8 mouse cellular contexts compared by ENCODE assay signal in the genomic region with DNA sequence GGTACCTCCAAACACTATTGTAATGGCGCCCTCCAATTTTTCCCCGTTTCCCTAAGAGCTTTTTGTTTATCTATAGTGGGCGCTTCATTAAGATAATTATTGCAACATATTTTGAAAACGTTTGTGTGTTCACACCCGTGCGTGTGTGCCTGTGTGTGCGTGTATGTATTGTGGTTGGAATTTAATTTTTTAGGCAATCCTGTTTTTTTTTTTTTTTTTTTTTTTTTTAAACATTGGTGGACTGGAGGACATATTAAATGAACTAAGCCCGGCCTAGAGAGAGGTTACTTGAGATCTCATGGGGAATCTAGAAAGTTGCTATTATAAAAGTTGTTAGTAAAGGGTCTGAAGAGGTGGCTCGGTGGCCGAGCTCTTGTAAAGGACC. TPM values are rescaled to one million over a fixed set of nuclear protein-coding genes. Genes with fewer than 3 reads are reported as not detected.
DNase-seq lines count a peak whose midpoint lies in the region; ATAC-seq lines count a peak whose summit lies in the region.

No protein-coding gene starts in this region.

- H3K27me3 ChIP-seq in kidney, embryonic 16.5 days (ENCODE audit: insufficient read depth, low read length): no peaks in the 10 kb centered on the region
- H3K27me3 ChIP-seq in embryonic facial prominence, embryonic 10.5 days (replicated peaks; ENCODE audit: low read depth, poor library complexity, severe bottlenecking): no peaks in the 10 kb centered on the region
- no peaks in the 10 kb centered on the region for H3K27me3 ChIP-seq in hindbrain, embryonic 16.5 days (replicated peaks; ENCODE audit: control insufficient read depth, insufficient read depth, low read length)
- H3K27me3 ChIP-seq in midbrain, embryonic 16.5 days (ENCODE audit: control insufficient read depth, insufficient read depth, low read depth, low read length): no peaks in the 10 kb centered on the region

- peak overlapping the region; percentile 100 for H3K9ac ChIP-seq in kidney, embryonic 16.5 days (replicated peaks; ENCODE audit: low read length)
- peak overlapping the region; percentile 99 for H3K9ac ChIP-seq in hindbrain, embryonic 16.5 days (ENCODE audit: low read depth, low read length)
- H3K9ac ChIP-seq in midbrain, embryonic 16.5 days (ENCODE audit: low read depth, low read length): peak overlapping the region; percentile 99

- H3K36me3 ChIP-seq in kidney, embryonic 16.5 days (ENCODE audit: insufficient read depth, low read length): peaks cover 29% of the 10 kb centered on the region
- H3K36me3 ChIP-seq in embryonic facial prominence, embryonic 10.5 days (replicated peaks): peaks cover 48% of the 10 kb centered on the region
- H3K36me3 ChIP-seq in hindbrain, embryonic 16.5 days (ENCODE audit: control insufficient read depth, insufficient read depth, low read length): peaks cover 6% of the 10 kb centered on the region
- H3K36me3 ChIP-seq in midbrain, embryonic 16.5 days (ENCODE audit: control insufficient read depth, insufficient read depth, low read length): 0 out of 2 replicates have a peak, but pooled peaks cover 3% of the 10 kb centered on the region

- peak overlapping the region; percentile 77 for H3K4me2 ChIP-seq in kidney, embryonic 16.5 days (replicated peaks; ENCODE audit: low read depth, low read length)
- peak overlapping the region; percentile 76 for H3K4me2 ChIP-seq in hindbrain, embryonic 16.5 days (ENCODE audit: low read length)
- peak overlapping the region; percentile 80 for H3K4me2 ChIP-seq in midbrain, embryonic 16.5 days (ENCODE audit: low read length)

- no peaks in the 10 kb centered on the region for H3K9me3 ChIP-seq in kidney, embryonic 16.5 days (ENCODE audit: low read length)
- no peaks in the 10 kb centered on the region for H3K9me3 ChIP-seq in embryonic facial prominence, embryonic 10.5 days
- no peaks in the 10 kb centered on the region for H3K9me3 ChIP-seq in hindbrain, embryonic 16.5 days (ENCODE audit: control insufficient read depth, low read length)
- no peaks in the 10 kb centered on the region for H3K9me3 ChIP-seq in midbrain, embryonic 16.5 days (replicated peaks; ENCODE audit: control insufficient read depth, low read length, poor library complexity, severe bottlenecking)

- WGBS in kidney, embryonic 16.5 days: 5% methylated on average over 10 of the region's 10 CpGs
- 15% methylated on average over 10 of the region's 10 CpGs for WGBS in embryonic facial prominence, embryonic 10.5 days
- 6% methylated on average over 10 of the region's 10 CpGs for WGBS in hindbrain, embryonic 16.5 days
- 6% methylated on average over 10 of the region's 10 CpGs for WGBS in midbrain, embryonic 16.5 days

- H3K4me3 ChIP-seq in kidney, embryonic 16.5 days (ENCODE audit: low read length): peak overlapping the region; percentile 98
- peak overlapping the region; percentile 99 for H3K4me3 ChIP-seq in embryonic facial prominence, embryonic 10.5 days
- peak overlapping the region; percentile 98 for H3K4me3 ChIP-seq in hindbrain, embryonic 16.5 days (ENCODE audit: low read length)
- peak overlapping the region; percentile 98 for H3K4me3 ChIP-seq in midbrain, embryonic 16.5 days (ENCODE audit: low read depth, low read length)

- no peak for ATAC-seq in kidney, embryonic 16.5 days (ENCODE audit: low FRiP score, low TSS enrichment)
- ATAC-seq in hindbrain, embryonic 16.5 days: no peak
- no peak for ATAC-seq in midbrain, embryonic 16.5 days

- no peak for DNase-seq in kidney, adult 8-10 months
- DNase-seq in embryonic facial prominence, embryonic 10.5 days (ENCODE audit: low spot score): no peak
- no peak for DNase-seq in layer of hippocampus, postnatal 36 days
- no peak for DNase-seq in right cerebral cortex, adult 2 months (ENCODE audit: low spot score in 2 of 2)
- no peak for DNase-seq in thymus, postnatal 4 days

- peak overlapping the region; percentile 100 for H3K27ac ChIP-seq in kidney, embryonic 16.5 days (ENCODE audit: low read length)
- H3K27ac ChIP-seq in embryonic facial prominence, embryonic 10.5 days (replicated peaks): peak overlapping the region; percentile 100
- H3K27ac ChIP-seq in hindbrain, embryonic 16.5 days (ENCODE audit: low read depth, low read length): peak overlapping the region; percentile 100
- peak overlapping the region; percentile 100 for H3K27ac ChIP-seq in midbrain, embryonic 16.5 days (ENCODE audit: low read length)

- peaks cover 42% of the 10 kb centered on the region for H3K4me1 ChIP-seq in kidney, embryonic 16.5 days (ENCODE audit: insufficient read depth, low read length)
- peaks cover 51% of the 10 kb centered on the region for H3K4me1 ChIP-seq in embryonic facial prominence, embryonic 10.5 days
- peaks cover 30% of the 10 kb centered on the region for H3K4me1 ChIP-seq in hindbrain, embryonic 16.5 days (ENCODE audit: control insufficient read depth, insufficient read depth, low read depth, low read length)
- peaks cover 36% of the 10 kb centered on the region for H3K4me1 ChIP-seq in midbrain, embryonic 16.5 days (ENCODE audit: control insufficient read depth, insufficient read depth, low read length)

RNA-seq across cellular contexts. Expression of gene Nedd4, which starts 1.4 kb away (rescaled TPM):
- polyA plus RNA-seq in kidney, embryonic 16.5 days (2015; fragmentation: Nextera tagmentation; extraction: Ambion mirVana): 652 and 684 TPM in 2 replicates
- polyA plus RNA-seq in embryonic facial prominence, embryonic 10.5 days (2016; fragmentation: Nextera tagmentation; extraction: Ambion mirVana): 660 and 664 TPM in 2 replicates
- polyA plus RNA-seq in hindbrain, embryonic 16.5 days (2015; fragmentation: Nextera tagmentation; extraction: Ambion mirVana): 377 and 405 TPM in 2 replicates
- 393 and 436 TPM in 2 replicates for polyA plus RNA-seq in midbrain, embryonic 16.5 days (2015; fragmentation: Nextera tagmentation; extraction: Ambion mirVana)
- total RNA-seq in layer of hippocampus, postnatal 36 days (2021): 100 to 1,000 TPM; 297 to 313 TPM
